Mouse (Mus musculus): ENCODE results near the gene Ptpro. TPM values are rescaled to one million over a fixed set of nuclear protein-coding genes. Genes with fewer than 3 reads are reported as not detected.
"Not testable (repeated sequence)": the region's sequence is repeated elsewhere in the genome, so short reads cannot be mapped to it uniquely, and the experiment has no call there.

The Ptpro gene
- total RNA-seq, 2 experiments from 2014 or later, result 28.1 to 32.6 TPM

- DNase-seq (ENCODE audit: low spot score in 2 of 2), result no peak
These were observed 191.0 kb downstream of the Ptpro start for GRCm38 (mm10) chr6:137443089-137443488.

DNA sequence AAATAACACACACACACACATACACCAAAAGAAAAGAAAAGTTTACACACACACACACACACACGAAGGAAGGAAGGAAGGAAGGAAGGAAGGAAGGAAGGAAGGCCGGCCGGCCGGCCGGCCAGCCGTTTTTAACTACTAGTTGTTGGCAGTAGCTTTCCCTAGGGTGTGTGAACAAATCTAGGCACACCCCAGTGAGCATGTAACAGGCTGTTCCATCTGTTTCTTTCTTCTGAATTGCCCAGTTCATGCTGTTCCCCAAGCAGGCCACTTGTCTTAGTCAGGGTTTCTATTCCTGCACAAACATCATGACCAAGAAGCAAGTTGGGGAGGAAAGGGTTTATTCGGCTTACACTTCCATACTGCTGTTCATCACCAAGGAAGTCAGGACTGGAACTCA, 194.0 kb downstream of the Ptpro start:
- not testable (repeated sequence) for DNase-seq (ENCODE audit: low spot score in 2 of 2)

DNA sequence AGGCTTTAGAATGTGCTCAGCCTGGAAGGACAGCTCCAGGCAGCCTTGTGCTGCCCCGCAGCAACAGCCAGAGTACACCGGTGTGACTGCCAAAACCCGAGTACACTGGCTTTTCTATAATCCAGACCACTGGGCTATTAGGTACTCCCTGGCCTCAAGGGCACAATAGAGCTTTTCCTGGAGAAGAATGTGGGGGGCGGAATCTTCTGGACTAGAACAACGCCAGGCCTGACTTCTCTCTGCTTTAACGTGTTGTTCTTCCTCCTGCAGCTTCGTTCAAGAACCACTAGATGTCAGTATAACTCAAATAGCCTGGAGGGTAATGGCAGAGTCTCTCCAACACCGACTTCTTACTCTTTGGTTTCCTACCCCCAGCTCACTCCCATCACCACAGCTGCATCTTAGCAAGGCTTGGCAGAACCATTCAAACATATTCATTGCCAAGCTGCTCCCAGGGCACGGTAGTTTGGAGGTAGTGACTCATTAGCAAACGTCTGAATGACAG, 203.5 kb downstream of the Ptpro start:
- DNase-seq (ENCODE audit: low spot score in 2 of 2), result peak in 1 of 2 experiments; percentile 69

- DNase-seq (ENCODE audit: low spot score in 2 of 2), result no peak
These were observed 203.9 kb downstream of the Ptpro start for GRCm38 (mm10) chr6:137456064-137456463.

DNA sequence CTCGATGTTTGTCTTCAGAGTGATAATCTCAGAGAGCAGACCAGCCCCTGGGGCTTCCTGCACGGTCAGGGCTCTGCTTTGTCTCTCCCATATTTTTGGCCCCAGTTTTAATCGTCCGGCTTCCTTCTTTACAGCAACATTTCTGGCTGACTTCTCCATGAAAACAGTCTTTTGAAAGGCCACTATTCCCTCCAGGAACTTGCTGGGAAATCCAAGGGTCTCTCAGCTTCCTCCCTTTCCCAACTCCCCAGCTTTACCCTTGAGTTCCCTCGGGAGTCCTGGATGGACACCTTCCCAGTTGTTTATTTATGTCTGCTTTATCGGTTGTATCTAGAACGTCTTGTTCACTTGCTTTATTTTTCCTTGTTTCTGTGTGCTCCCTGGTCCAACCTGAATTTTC, 205.1 kb downstream of the Ptpro start:
- DNase-seq (ENCODE audit: low spot score in 2 of 2), result no peak

DNA sequence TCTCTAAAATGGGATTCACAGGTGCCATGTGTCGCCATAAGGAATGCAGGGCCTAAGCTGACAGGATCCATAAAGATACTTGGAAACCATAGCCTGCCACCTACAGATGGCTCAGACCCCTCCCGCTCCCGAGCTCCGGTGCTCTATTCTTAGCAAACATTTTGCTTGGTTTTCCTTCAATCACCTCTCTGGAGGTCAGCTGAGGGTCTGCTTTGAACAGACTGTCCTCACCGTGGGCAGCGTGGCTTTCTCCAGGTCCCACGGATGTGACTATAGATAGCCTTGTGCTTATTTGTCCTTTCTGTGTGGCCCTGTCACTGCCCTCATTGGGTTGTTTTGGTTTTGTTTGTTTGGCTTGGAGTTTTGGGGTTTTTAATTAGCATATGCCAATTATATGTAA, 206.0 kb downstream of the Ptpro start:
- no peak for DNase-seq (ENCODE audit: low spot score in 2 of 2)

DNA sequence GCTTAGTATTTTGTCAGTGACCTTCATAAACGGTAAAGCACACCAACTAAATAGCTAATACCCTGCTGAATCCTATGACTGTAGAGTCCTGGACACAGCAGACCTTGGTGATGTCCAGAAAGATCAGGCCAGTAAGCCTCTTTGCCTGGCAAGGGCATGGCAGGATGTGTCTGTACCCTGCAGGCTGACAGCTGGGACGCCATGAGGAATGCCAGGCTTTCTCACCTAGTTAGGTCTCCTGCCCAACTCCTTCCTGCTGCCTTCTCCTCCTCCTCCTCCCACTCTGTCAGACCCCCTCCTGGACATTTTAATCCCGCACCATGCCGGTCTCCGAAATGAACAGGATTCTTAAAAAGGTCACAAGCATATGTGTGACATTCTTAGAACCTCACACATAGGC, 211.7 kb downstream of the Ptpro start:
- DNase-seq (ENCODE audit: low spot score in 2 of 2), result no peak

DNA sequence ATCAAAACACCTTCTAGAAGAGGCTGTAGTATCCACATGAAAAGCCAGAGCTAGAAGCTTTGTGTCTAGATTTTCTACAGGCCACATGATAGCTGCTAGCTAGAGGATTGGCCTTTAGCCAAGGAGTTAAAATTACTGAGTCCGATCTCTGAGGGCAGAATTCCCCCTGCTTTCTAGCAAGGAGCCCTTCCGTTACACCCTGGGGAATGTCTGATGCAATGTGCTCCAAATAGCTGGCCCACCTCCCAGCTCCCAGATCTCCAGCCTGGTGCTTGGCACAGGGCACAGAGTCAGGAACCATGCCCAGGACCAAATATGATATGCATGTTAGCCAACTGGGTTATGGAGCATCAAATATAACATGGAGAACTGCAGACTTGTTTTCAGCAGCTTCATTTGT, 213.1 kb downstream of the Ptpro start:
- peak in 1 of 2 experiments; percentile 26 for DNase-seq (ENCODE audit: low spot score in 2 of 2)

DNA sequence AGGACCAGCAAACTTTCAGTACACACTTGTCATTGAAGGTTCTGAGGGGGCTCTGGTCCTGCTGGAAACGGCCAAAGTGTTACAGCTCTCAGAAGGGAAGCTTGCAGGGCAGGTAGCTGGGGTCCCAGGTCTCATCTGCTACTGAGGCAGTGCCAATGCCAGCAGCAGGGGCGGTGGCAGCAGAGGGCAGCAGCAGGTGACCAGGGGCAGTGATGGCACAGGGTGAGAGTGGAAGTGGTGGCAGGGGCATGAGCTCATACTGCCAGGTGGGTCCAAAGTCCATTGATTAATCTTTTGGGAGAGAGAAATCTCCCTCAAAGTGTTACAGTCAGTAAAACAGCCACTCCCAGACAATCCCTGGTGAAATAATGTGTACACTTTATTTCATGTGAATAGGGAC, 214.1 kb downstream of the Ptpro start:
- no peak for DNase-seq (ENCODE audit: low spot score in 2 of 2)

DNA sequence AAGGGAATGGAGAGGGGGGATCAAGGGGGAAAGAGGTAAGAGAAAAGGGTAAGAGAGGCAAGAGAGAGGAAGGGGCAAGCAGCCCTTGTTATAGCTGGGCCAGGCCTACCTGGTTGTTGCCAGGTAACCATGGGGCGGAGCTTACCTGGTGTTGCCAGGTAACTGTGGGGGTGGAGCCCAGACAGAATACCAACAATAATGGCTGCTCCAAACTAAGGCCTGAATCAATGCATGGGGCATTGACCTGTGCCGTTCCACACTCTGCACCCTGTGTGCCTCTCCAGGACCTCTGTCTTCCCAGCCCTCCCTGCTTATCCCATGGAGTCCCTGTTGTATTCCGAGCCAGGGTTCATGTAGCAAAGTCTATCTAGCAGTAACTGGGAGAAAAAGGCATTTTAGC, 215.6 kb downstream of the Ptpro start:
- DNase-seq (ENCODE audit: low spot score in 2 of 2), result no peak

GRCm38 (mm10) chr6:137469541-137469940, 217.4 kb downstream of the Ptpro start:
- DNase-seq (ENCODE audit: low spot score in 2 of 2), result no peak

GRCm38 (mm10) chr6:137470901-137471598, 218.9 kb downstream of the Ptpro start:
- DNase-seq (ENCODE audit: low spot score in 2 of 2), result peak; percentile 59 to 87

- DNase-seq (ENCODE audit: low spot score in 2 of 2), result peak in 1 of 2 experiments; percentile 19
These were observed 220.0 kb downstream of the Ptpro start for GRCm38 (mm10) chr6:137472129-137472528.

GRCm38 (mm10) chr6:137473433-137473832, 221.3 kb downstream of the Ptpro start:
- no peak for DNase-seq (ENCODE audit: low spot score in 2 of 2)

DNA sequence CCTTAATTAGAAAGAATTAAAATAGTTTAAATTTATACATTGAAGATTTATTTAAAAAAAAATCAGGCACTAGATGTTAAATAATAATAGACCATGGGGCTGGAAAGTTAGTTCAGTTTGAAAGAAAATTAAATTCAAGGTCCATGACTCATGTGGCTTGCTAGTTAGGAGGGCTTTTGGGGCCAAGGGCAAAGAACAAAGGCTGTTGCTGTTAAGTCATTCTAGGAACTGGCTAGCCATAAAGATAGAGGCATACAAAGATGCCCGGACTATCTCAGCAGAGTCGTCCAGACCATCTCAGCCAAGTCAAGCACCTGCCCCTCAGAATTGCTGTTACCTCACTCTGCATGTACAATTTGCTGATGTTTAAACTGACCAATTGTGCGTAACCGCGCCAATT, 223.6 kb downstream of the Ptpro start:
- DNase-seq (ENCODE audit: low spot score in 2 of 2), result not testable (repeated sequence)

GRCm38 (mm10) chr6:137482891-137483290, 230.8 kb downstream of the Ptpro start:
- no peak for DNase-seq (ENCODE audit: low spot score in 2 of 2)

DNA sequence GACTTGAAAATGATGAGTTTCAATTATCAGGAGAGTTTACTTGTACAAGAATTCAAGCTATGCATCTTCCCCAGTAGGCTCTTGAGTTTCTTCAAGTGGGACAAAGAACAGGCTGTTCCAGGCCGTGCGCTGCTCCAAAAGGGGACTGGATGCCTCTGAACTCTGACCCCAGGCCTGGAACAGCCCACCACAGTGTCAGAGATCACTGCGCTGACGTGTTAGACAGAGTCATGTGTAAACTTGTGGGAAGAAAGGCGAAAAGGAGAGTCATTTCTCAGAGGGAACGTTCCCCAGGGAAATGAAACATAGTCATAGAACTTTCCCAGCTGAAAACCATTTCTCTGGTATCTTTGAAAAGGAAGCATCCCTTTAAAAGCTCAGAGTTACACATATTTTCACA, 235.3 kb downstream of the Ptpro start:
- no peak for DNase-seq (ENCODE audit: low spot score in 2 of 2)

DNA sequence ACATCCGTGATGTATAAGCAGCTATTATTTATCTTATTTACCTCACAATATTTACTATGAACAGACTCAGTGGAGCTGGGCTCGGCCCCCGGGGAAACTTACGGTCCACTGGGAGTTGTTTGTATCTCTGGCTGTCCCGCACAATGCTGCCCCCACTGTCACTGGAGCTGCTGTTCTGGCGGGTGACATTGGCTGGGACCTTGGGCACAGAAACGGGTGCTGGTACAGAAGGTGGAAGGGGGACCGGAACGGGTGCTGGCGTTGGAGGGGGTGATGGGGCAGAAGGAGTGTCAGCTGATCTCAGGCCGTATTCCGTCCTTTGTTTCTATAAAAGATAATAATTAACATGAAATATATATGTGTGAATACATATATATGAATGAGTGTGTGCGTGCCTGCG, 238.0 kb downstream of the Ptpro start:
- no peak for DNase-seq (ENCODE audit: low spot score in 2 of 2)

DNA sequence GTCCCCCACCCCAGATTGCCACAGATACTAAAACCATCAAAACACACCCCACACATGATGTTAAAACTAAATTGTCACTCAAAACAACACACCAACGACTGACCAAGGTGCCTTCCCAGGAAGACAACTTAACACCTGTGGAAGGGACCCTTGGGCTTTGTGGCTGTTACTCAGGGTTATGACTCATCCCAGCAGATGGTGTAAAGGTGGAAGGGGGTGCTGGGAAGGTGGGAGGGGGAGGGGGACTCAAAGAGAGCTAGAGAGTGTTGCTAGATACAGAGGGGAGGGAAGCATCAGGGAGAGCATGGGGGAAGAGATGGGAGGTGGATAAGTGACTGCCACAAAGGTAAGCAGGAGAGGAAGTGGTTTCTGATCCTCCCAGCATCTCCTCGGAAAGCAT, 239.5 kb downstream of the Ptpro start:
- DNase-seq (ENCODE audit: low spot score in 2 of 2), result no peak

- DNase-seq (ENCODE audit: low spot score in 2 of 2), result no peak
These were observed 240.5 kb downstream of the Ptpro start for GRCm38 (mm10) chr6:137492582-137492981.

DNA sequence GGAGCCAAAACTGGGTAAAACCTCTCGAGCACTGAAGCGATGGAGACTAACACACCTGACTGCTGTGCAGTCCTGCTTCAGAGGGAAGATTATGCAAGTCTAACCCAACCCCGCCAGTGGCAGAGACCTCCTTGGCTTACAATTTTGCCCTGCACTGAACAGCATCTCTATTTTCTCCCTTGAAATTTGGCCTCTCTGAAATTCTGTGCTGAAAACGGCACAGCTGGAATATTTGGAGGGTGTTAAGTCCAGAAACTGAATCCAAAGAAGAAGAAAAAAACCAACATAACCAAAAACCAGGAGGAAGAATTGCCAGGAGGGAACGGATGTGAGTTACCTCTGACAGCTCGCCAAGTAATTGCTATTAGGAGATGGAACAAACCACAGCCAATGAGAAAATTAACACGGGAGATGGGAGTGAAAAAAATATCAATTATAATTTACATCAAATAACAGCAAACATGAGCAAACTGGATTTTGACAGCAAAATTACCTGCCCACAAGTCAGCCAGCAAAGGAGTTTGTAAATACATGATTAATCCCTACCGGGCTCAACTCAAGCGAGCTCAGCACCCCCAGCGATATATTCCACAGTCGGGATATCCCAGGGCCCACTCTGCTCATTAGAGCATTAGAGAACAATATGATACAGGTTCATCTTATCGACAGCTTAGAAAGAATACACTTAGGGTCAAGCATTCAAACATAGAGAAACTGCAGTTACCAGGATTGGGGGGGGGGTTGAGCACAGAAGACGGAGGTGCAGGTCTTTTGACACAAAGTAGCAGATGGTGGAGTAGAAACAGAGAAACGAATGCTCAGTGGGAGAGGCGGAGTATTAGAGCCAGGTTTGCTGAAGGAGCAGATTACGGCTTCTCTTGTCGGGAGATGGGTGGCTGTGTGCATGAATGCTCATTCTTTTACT, 241.4 kb downstream of the Ptpro start:
- DNase-seq (ENCODE audit: low spot score in 2 of 2), result no peak

- no peak for DNase-seq (ENCODE audit: low spot score in 2 of 2)
These were observed 242.0 kb downstream of the Ptpro start for GRCm38 (mm10) chr6:137494136-137494475.

Measured in layer of hippocampus, adult 18-20 months (tissue).